Mouse (Mus musculus) kidney, postnatal 14 days (tissue): ENCODE data around the gene Smc1a.

Source experiments
- DNase-seq: peaks from one replicate; pipeline ENCODE4 v3.0.0; 2022; ENCODE audit warnings: mixed read lengths

Smc1a gene

GRCm38 (mm10) chrX:152016151-152017145 lies at the start of gene Smc1a, which contains the start of gene Ribc1:
TSS of gene Smc1a (plus strand) at chrX:152016428.
TSS of gene Ribc1 (minus strand) at chrX:152016295.
- DNase-seq = peak; percentile 95

DNA sequence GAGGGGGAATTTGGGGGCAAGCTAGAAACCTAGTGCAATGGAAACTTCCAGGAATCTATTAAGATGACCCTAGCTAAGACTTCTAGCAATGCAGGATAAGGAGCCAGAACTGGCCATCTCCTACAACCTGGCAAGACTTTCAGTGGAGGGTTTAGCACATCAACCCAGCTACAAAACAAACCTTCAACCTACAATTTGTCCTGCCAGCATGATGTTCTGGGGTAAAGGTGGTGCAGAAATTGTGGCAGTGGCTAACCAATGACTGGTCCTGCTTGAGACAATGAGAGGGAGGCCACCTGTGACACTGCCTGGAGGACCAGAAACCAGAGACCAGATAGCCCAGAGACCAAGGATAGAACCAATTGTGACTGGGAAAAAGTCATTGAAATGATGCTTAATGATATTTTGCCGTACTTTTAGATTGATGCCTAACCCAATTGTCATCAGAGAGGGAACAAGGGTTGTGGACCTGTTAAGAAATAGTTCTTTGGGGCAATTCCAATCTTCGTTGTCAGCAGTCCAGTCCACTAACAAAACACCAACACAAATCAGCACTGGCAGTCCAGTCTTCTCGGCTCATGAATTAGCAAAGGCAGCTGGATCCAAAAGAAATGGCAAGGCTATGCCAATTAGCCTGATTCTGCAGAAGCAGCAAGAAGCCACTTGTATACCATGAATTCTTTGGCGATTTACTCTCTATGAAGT lies 17.1 kb upstream of the Smc1a start:
- no peak for DNase-seq

GRCm38 (mm10) chrX:152001182-152001684 lies 15.0 kb upstream of the Smc1a start:
- no peak for DNase-seq

DNA sequence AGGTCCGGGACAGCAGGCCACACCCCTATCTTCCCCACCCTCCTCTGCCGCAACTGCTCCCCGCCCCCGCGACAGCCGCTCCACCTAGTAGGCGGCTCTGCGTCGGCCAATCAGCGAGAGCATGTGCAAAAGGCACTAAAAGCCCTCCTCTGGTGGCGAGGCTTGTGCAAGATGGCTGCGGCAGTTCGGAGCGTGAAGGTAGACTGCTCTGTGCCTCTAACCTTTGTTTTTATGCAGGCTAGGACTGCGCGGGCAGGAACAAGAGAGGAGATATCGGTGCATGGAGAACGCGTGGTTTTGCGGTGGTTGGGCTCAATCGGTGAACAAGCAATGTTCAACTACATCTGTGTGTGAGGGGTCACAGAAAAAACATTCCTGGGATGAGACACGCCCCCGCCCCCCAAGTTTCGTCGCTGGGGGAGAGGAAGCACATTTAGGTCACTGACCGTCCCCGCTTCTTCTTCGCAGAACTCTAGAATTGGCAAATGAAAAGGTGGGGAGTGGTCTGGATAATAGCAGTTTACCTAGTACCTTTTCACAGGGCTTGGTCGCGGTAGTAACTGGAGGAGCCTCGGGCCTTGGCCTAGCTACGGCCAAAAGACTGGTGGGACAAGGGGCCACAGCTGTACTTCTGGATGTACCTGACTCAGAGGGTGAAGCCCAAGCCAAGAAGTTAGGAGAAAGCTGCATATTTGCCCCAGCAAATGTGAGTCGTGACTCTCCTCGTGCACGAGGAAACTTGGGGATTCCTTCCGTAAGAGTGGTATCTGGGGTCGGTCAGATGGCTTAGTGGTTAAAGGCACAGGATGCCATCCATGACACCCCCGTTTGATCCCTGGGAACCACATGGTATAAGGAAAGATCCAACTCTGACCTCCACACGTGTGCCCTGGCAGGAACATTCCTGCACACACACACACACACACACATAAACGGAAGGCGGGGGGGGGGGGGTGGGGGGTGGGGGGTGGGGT lies 14.2 kb upstream of the Smc1a start, which contains the start of gene Hsd17b10:
Hsd17b10 (plus strand) TSS at position 109 of the 974 bp plus-strand sequence.
- peak; percentile 91 for DNase-seq

GRCm38 (mm10) chrX:152002865-152003264 lies 13.4 kb upstream of the Smc1a start:
- no peak for DNase-seq

GRCm38 (mm10) chrX:152007863-152008262 lies 8.4 kb upstream of the Smc1a start:
- no peak for DNase-seq

- no peak for DNase-seq
Observed at GRCm38 (mm10) chrX:152015752-152016150, 477 bp upstream of the Smc1a start.

DNA sequence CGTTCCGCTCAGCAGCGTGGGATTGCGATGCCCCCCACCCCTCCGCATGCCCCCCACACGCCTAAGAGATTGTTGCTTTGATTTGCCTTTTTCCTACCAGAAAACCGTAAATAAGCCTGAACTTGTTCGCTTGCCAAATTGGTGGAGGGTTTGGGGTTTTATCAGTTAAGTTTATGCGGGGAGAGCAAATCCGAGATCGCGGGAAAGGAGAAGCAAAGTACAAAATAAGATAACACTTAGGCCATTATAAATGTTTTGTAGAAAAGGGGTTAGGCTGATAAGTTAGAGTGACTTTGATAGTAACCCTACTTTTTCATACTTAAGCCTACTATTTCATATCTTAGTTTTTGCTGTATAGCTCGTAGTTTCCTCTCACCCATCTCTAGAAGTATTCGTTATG lies 958 bp downstream of the Smc1a start:
- no peak for DNase-seq

- no peak for DNase-seq
Observed at GRCm38 (mm10) chrX:152019294-152019693, 3.1 kb downstream of the Smc1a start.

GRCm38 (mm10) chrX:152039865-152040264 lies 23.6 kb downstream of the Smc1a start:
- no peak for DNase-seq

DNA sequence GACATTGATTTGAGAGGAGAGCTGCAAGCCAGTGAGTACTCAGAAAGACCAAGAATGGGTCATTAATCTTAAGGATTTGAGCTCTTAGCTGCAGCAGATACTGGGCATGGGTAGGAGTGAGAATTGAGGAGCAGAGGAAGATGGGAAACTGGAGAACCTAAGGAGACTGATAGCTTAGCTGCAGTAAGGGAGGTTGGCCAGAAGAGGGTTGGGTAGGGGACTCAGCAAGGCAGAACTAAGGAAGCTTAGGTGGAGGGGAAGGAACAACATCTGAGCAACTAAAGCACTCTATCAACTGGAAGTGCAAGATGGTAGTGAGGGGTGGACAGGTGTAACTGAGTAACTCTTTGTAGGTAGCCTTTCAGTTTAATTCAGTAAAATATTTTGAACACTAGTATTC lies 31.0 kb downstream of the Smc1a start:
- no peak for DNase-seq

DNA sequence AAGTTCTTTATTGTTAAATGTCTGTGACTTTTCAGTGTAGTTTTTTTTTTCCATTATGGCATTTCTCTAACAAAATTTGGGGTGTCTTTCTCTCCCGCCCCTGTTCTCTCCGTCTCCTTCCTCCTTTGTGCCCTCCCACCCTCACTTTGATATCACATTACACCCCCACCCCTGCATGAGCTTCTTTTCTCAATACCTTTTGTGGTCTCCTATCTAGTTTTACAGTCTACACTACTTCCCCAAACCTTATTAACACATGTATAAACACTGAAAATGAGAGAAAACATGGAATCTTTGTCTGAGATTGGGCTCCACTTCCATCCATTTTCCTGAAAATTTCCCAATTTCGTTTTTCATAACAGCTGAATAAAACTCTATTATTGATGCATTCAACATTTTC lies 36.3 kb downstream of the Smc1a start:
- no peak for DNase-seq

GRCm38 (mm10) chrX:152054094-152054493 lies 37.9 kb downstream of the Smc1a start:
- DNase-seq = no peak

DNA sequence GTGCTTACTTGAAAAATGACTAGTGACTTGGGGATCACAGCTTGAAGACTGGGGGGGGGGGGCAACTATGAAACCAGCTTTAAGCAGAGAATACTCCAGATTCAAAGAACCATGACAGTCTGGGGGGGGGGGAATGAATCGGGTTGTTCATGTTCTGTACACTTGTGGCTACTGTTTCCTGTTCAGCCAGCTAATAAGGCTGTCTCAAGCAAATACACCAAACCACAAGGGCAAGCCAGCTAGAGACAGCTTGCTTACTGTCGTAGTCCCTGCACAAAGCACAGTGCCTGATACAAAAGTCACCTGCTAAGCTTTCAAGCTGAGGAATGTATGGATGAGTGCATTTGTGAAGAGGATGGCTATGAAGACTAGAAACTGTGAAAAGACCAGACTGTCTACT lies 49.4 kb downstream of the Smc1a start:
- no peak for DNase-seq

DNA sequence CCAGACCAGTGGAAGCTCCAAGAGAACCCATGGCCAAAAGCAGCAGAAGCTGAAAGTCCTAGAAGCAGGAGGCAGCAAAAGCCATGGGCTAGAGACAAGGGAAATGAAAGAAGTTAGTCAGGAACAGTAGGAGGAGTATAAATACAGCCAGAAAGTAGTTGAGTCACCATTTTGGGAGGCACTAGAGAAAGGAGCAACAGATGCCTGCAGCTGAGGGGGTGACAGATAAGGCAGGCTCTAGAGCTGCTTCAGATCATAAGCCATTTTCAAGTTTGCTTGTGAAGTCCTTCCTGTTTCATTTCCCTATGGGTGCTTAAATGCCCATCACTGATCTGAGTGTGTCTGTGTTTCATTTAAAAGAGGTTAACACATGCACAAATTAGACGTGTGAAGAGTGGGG lies 51.6 kb downstream of the Smc1a start:
- no peak for DNase-seq

- peak; percentile 28 for DNase-seq
Observed at GRCm38 (mm10) chrX:152089832-152090614, 73.8 kb downstream of the Smc1a start.

- DNase-seq = no peak
Observed at GRCm38 (mm10) chrX:152097572-152097971, 81.3 kb downstream of the Smc1a start.
